Mouse (Mus musculus) thymus, adult 18-20 months (tissue): ENCODE data around the gene Cdc20.

ENCODE experiments used
- DNase-seq, 2 experiments: peaks; one replicate each; pipeline ENCODE4 v3.0.0; 2022; ENCODE audit warnings: mixed read lengths in 2 of 2

The Cdc20 gene

GRCm38 (mm10) chr4:118436820-118437603, at the start of gene Cdc20:
TSS of gene Cdc20 (minus strand) at chr4:118437352.
- peak; percentile 80 to 89 for DNase-seq

- DNase-seq = no peak
Observed at GRCm38 (mm10) chr4:118476773-118477530, 39.8 kb upstream of the Cdc20 start.

- no peak for DNase-seq
Observed at GRCm38 (mm10) chr4:118472687-118473086, 35.5 kb upstream of the Cdc20 start.

- DNase-seq = no peak
Observed at GRCm38 (mm10) chr4:118471281-118471680, 34.1 kb upstream of the Cdc20 start.

- DNase-seq = no peak
Observed at GRCm38 (mm10) chr4:118465697-118466163, 28.6 kb upstream of the Cdc20 start.

- DNase-seq = no peak
Observed at GRCm38 (mm10) chr4:118464956-118465355, 27.8 kb upstream of the Cdc20 start.

GRCm38 (mm10) chr4:118457345-118457975, 20.3 kb upstream of the Cdc20 start, which contains the start of gene Mpl:
TSS of gene Mpl (minus strand) at chr4:118457513.
- no peak for DNase-seq

GRCm38 (mm10) chr4:118446415-118447153, 9.4 kb upstream of the Cdc20 start:
- no peak for DNase-seq

- DNase-seq = no peak
Observed at GRCm38 (mm10) chr4:118445781-118446414, 8.7 kb upstream of the Cdc20 start.

GRCm38 (mm10) chr4:118445088-118445487, 7.9 kb upstream of the Cdc20 start:
- DNase-seq = no peak

GRCm38 (mm10) chr4:118437829-118438253, 689 bp upstream of the Cdc20 start:
- DNase-seq = peak in 1 of 2 experiments; percentile 41

GRCm38 (mm10) chr4:118432332-118432731, 4.8 kb downstream of the Cdc20 start:
- no peak for DNase-seq

GRCm38 (mm10) chr4:118429215-118429895, 7.8 kb downstream of the Cdc20 start:
- DNase-seq = no peak

- no peak for DNase-seq
Observed at GRCm38 (mm10) chr4:118428531-118429214, 8.5 kb downstream of the Cdc20 start.

GRCm38 (mm10) chr4:118427768-118428451, 9.2 kb downstream of the Cdc20 start, which contains the start of gene Elovl1:
TSS of gene Elovl1 (plus strand) at chr4:118428093.
- peak; percentile 72 to 74 for DNase-seq

GRCm38 (mm10) chr4:118427415-118427767, 9.8 kb downstream of the Cdc20 start:
- no peak for DNase-seq

- no peak for DNase-seq
Observed at GRCm38 (mm10) chr4:118425374-118425773, 11.8 kb downstream of the Cdc20 start.

GRCm38 (mm10) chr4:118424541-118425160, 12.5 kb downstream of the Cdc20 start:
- no peak for DNase-seq

- no peak for DNase-seq
Observed at GRCm38 (mm10) chr4:118421384-118421783, 15.8 kb downstream of the Cdc20 start.
